Mouse (Mus musculus): Measurements from ENCODE around the gene Nsun5. TPM values are rescaled to one million over a fixed set of nuclear protein-coding genes. Genes with fewer than 3 reads are reported as not detected.

The Nsun5 gene
- total RNA-seq (2014; fragmentation: Nextera tagmentation), result 36.6 and 54.3 TPM in 2 replicates
- total RNA-seq (2017), result 29.7 and 32.5 TPM in 2 replicates

- ATAC-seq (replicated peaks; ENCODE audit: low FRiP score, low TSS enrichment, poor library complexity, severe bottlenecking), result peak; percentile 55
Measured at GRCm38 (mm10) chr5:135369787-135370654, at the start of gene Nsun5. TSS of gene Nsun5 (plus strand) at chr5:135369953.

- no peak for ATAC-seq (replicated peaks; ENCODE audit: low FRiP score, low TSS enrichment, poor library complexity, severe bottlenecking)
Measured at GRCm38 (mm10) chr5:135322197-135322596, 47.6 kb upstream of the Nsun5 start.

GRCm38 (mm10) chr5:135326121-135326659 lies 43.6 kb upstream of the Nsun5 start:
- no peak for ATAC-seq (replicated peaks; ENCODE audit: low FRiP score, low TSS enrichment, poor library complexity, severe bottlenecking)

- no peak for ATAC-seq (replicated peaks; ENCODE audit: low FRiP score, low TSS enrichment, poor library complexity, severe bottlenecking)
Measured at GRCm38 (mm10) chr5:135329471-135329870, 40.3 kb upstream of the Nsun5 start.

GRCm38 (mm10) chr5:135330201-135330600 lies 39.6 kb upstream of the Nsun5 start:
- ATAC-seq (replicated peaks; ENCODE audit: low FRiP score, low TSS enrichment, poor library complexity, severe bottlenecking), result no peak

GRCm38 (mm10) chr5:135331161-135331560 lies 38.6 kb upstream of the Nsun5 start:
- ATAC-seq (replicated peaks; ENCODE audit: low FRiP score, low TSS enrichment, poor library complexity, severe bottlenecking), result no peak

- no peak for ATAC-seq (replicated peaks; ENCODE audit: low FRiP score, low TSS enrichment, poor library complexity, severe bottlenecking)
Measured at GRCm38 (mm10) chr5:135337575-135337974, 32.2 kb upstream of the Nsun5 start.

GRCm38 (mm10) chr5:135345989-135346388 lies 23.8 kb upstream of the Nsun5 start:
- ATAC-seq (replicated peaks; ENCODE audit: low FRiP score, low TSS enrichment, poor library complexity, severe bottlenecking), result peak; percentile 68

GRCm38 (mm10) chr5:135346430-135346829 lies 23.3 kb upstream of the Nsun5 start:
- ATAC-seq (replicated peaks; ENCODE audit: low FRiP score, low TSS enrichment, poor library complexity, severe bottlenecking), result peak; percentile 38; the same call in 1 of the 2 replicates

- no peak for ATAC-seq (replicated peaks; ENCODE audit: low FRiP score, low TSS enrichment, poor library complexity, severe bottlenecking)
Measured at GRCm38 (mm10) chr5:135347511-135348011, 22.2 kb upstream of the Nsun5 start.

- no peak for ATAC-seq (replicated peaks; ENCODE audit: low FRiP score, low TSS enrichment, poor library complexity, severe bottlenecking)
Measured at GRCm38 (mm10) chr5:135349862-135350261, 19.9 kb upstream of the Nsun5 start, which contains the start of gene Fkbp6. TSS of gene Fkbp6 (minus strand) at chr5:135350044.

- no peak for ATAC-seq (replicated peaks; ENCODE audit: low FRiP score, low TSS enrichment, poor library complexity, severe bottlenecking)
Measured at GRCm38 (mm10) chr5:135351606-135352005, 18.1 kb upstream of the Nsun5 start.

GRCm38 (mm10) chr5:135352995-135353394 lies 16.8 kb upstream of the Nsun5 start, which contains the start of gene Trim50:
TSS of gene Trim50 (plus strand) at chr5:135353295.
- ATAC-seq (replicated peaks; ENCODE audit: low FRiP score, low TSS enrichment, poor library complexity, severe bottlenecking), result no peak

GRCm38 (mm10) chr5:135353564-135353963 lies 16.2 kb upstream of the Nsun5 start:
- ATAC-seq (replicated peaks; ENCODE audit: low FRiP score, low TSS enrichment, poor library complexity, severe bottlenecking), result peak; percentile 72

- ATAC-seq (replicated peaks; ENCODE audit: low FRiP score, low TSS enrichment, poor library complexity, severe bottlenecking), result no peak
Measured at GRCm38 (mm10) chr5:135356090-135356489, 13.7 kb upstream of the Nsun5 start.

GRCm38 (mm10) chr5:135357556-135357955 lies 12.2 kb upstream of the Nsun5 start:
- no peak for ATAC-seq (replicated peaks; ENCODE audit: low FRiP score, low TSS enrichment, poor library complexity, severe bottlenecking)

GRCm38 (mm10) chr5:135359772-135360171 lies 10.0 kb upstream of the Nsun5 start:
- no peak for ATAC-seq (replicated peaks; ENCODE audit: low FRiP score, low TSS enrichment, poor library complexity, severe bottlenecking)

- ATAC-seq (replicated peaks; ENCODE audit: low FRiP score, low TSS enrichment, poor library complexity, severe bottlenecking), result no peak
Measured at GRCm38 (mm10) chr5:135362572-135362971, 7.2 kb upstream of the Nsun5 start.

GRCm38 (mm10) chr5:135363540-135363939 lies 6.2 kb upstream of the Nsun5 start:
- peak; percentile 59 for ATAC-seq (replicated peaks; ENCODE audit: low FRiP score, low TSS enrichment, poor library complexity, severe bottlenecking)

- no peak for ATAC-seq (replicated peaks; ENCODE audit: low FRiP score, low TSS enrichment, poor library complexity, severe bottlenecking)
Measured at GRCm38 (mm10) chr5:135367841-135368240, 1.9 kb upstream of the Nsun5 start.

Data from megakaryocyte-erythroid progenitor cell, adult 5-6 weeks (primary cell).